Mouse (Mus musculus) MEL (cell line): Measurements from ENCODE around the gene Dqx1.

Experiments used
- E2F4 ChIP-seq: IDR thresholded peaks from 2 replicates; pipeline ENCODE4 v1.6.1; 2011; ENCODE audit warnings: low read depth, low read length, improper control_type of control experiment, borderline replicate concordance
- ELF1 ChIP-seq: IDR thresholded peaks from 2 replicates; pipeline ENCODE4 v1.6.1; 2014; ENCODE audit warnings: low read depth, mild to moderate bottlenecking, inconsistent platforms, low read length, improper control_type of control experiment, moderate library complexity
- EP300 ChIP-seq, 2 experiments: IDR thresholded peaks; 2 replicates each; pipeline ENCODE4 v1.6.1; 2011; ENCODE audit warnings: improper control_type of control experiment in 2 of 2, low read length in 2 of 2, low read depth in 1 of 2, mild to moderate bottlenecking in 1 of 2
- ETS1 ChIP-seq: IDR thresholded peaks from 2 replicates; pipeline ENCODE4 v1.6.1; 2012; ENCODE audit warnings: low read depth, mild to moderate bottlenecking, inconsistent platforms, low read length, improper control_type of control experiment, moderate library complexity
- MAZ ChIP-seq: IDR thresholded peaks from 2 replicates; pipeline ENCODE4 v1.6.1; 2012; ENCODE audit warnings: low read depth, mild to moderate bottlenecking, inconsistent platforms, low read length, improper control_type of control experiment
- MYB ChIP-seq: IDR thresholded peaks from 2 replicates; pipeline ENCODE4 v1.6.1; 2011; ENCODE audit warnings: mild to moderate bottlenecking, low read depth, low read length, improper control_type of control experiment
- POLR2A ChIP-seq, 2 experiments: IDR thresholded peaks; 2 replicates each; pipeline ENCODE4 v1.6.1; 2011 to 2012; ENCODE audit warnings: low read length in 2 of 2, mild to moderate bottlenecking in 2 of 2, control low read depth in 1 of 2, improper control_type of control experiment in 1 of 2, low read depth in 1 of 2, moderate library complexity in 1 of 2; ENCODE audit not compliant: control insufficient read depth in 1 of 2, insufficient read depth in 1 of 2, poor library complexity in 1 of 2
- POLR2AphosphoS2 ChIP-seq: IDR thresholded peaks from 2 replicates; pipeline ENCODE4 v1.6.1; 2011; ENCODE audit warnings: low read length, improper control_type of control experiment
- TAL1 ChIP-seq: IDR thresholded peaks from 2 replicates; pipeline ENCODE4 v1.6.1; 2012; ENCODE audit warnings: mild to moderate bottlenecking, inconsistent platforms, low read length, moderate library complexity, mixed read lengths

DNA sequence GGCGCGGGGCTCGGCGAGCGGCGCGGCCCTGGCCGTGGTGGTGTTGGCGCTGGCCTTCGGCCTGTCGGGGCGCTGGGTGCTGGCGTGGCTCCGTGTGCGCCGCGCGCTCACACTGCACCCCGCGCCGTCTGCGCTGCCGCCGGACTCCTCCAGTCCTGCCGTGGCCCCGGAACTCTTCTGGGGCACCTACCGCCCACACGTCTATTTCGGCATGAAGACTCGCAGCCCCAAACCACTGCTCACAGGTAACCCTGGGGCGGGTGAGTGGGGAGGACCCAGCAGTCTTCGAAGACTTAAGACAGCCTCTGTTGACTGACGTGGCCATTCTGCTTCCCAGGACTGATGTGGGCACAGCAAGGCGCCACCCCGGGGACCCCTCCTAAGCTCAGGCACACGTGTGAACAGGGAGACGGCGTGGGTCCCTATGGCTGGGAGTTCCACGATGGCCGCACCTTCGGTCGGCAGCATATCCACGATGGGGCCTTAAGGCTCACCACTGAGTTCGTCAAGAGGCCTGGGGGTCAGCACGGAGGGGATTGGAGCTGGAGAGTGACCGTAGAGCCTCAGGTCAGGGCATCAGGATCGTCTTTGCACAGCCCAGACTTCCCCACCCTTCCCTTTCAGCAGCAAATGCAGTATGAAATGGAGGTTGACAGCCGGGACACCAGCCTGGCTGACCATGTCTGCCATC lies 58.2 kb downstream of the Dqx1 start:
- no peak for TF ChIP-seq EP300 (IDR thresholded peaks at IDR 0.05; ENCODE audit: low read depth in 1 of 2, low read length in 2 of 2)
- TF ChIP-seq MAZ, result no peak
- TF ChIP-seq MYB, result no peak
- TF ChIP-seq POLR2A (IDR thresholded peaks at IDR 0.05; ENCODE audit: control insufficient read depth in 1 of 2, insufficient read depth in 1 of 2, low read depth in 1 of 2, low read length in 2 of 2, poor library complexity in 1 of 2), result no peak
- TF ChIP-seq TAL1, result no peak
- no peak for TF ChIP-seq POLR2AphosphoS2
- no peak for TF ChIP-seq E2F4
- no peak for TF ChIP-seq ETS1
- no peak for TF ChIP-seq ELF1
